Mouse (Mus musculus): ENCODE results near the gene Hic2. TPM values are rescaled to one million over a fixed set of nuclear protein-coding genes. Genes with fewer than 3 reads are reported as not detected.

Gene Hic2
- polyA plus RNA-seq, 1 experiment = 1.1 TPM

DNA sequence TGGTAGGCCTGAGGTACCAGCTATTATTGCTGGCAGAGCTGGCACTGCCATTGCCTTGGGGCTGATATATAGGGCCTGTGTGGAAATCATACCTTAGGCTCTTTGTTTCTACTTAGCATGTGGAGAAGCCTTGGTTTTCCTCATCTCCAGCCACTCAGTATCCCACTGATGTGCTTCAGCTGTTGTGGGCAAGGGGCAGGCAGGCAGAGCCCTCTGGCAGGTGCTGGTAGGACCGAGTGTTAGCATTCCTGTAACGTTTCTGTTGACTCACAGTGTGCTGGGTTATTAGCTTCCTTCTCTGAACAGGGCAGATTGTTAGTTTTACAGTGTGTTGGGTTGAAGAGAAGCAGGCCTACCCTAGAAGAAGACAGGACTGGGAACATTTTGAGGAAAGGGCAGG lies 21.9 kb downstream of the Hic2 start:
- Histone ChIP-seq H3K4me2 (ENCODE audit: low read depth) (no peak overlapping the region), H3K36me3 (ENCODE audit: control insufficient read depth, insufficient read depth) (no peaks in the 10 kb centered on the region), H3K4me3 (no peak overlapping the region), H3K27me3 (ENCODE audit: control insufficient read depth, insufficient read depth, insufficient read length) (no peaks in the 10 kb centered on the region), H3ac (ENCODE audit: control insufficient read depth, insufficient read length) (no peak overlapping the region), H3K79me2 (ENCODE audit: control insufficient read depth, insufficient read depth) (peaks cover 5% of the 10 kb centered on the region)
- TF ChIP-seq CEBPB (IDR thresholded peaks at IDR 0.05; ENCODE audit: insufficient read depth, poor library complexity, severe bottlenecking) (no peak), POLR2A (IDR thresholded peaks at IDR 0.05; ENCODE audit: insufficient read length, low read depth) (no peak), MYOG (IDR thresholded peaks at IDR 0.05; ENCODE audit: control insufficient read depth in 1 of 3, insufficient read depth in 1 of 3, insufficient read length in 2 of 3, low read depth in 2 of 3) (peak; percentile 47 to 94 (median 85)), REST (IDR thresholded peaks at IDR 0.05; ENCODE audit: insufficient read depth, insufficient read length) (no peak), MYOD1 (IDR thresholded peaks at IDR 0.05; ENCODE audit: control insufficient read depth in 1 of 3, insufficient read length in 2 of 3, low read depth in 2 of 3) (peak in 2 of 3 experiments; percentile 88), TCF12 (IDR thresholded peaks at IDR 0.05; ENCODE audit: insufficient read depth, poor library complexity, severe bottlenecking) (peak; percentile 28), TCF3 (IDR thresholded peaks at IDR 0.05; ENCODE audit: insufficient read length, low read depth) (peak; percentile 25), SRF (IDR thresholded peaks at IDR 0.05; ENCODE audit: control insufficient read depth, insufficient read length, low read depth) (no peak), E2F4 (IDR thresholded peaks at IDR 0.05; ENCODE audit: insufficient read depth) (no peak)

DNA sequence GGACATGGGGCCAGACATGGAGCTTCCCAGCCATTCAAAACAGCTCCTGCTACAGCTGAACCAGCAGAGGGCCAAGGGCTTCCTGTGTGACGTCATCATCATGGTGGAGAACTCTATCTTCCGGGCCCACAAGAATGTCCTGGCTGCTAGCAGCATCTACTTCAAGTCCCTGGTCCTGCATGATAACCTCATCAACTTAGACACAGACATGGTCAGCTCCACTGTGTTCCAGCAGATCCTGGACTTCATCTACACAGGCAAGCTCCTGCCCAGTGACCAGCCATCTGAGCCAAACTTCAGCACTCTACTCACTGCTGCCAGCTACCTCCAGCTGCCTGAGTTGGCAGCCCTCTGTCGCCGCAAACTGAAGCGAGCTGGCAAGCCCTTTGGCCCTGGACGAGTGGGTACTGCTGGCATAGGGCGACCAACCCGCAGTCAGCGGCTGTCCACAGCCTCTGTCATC lies 24.0 kb downstream of the Hic2 start:
- no peak for TF ChIP-seq USF1 (IDR thresholded peaks at IDR 0.05; ENCODE audit: low read depth)
- no peak for TF ChIP-seq SRF (IDR thresholded peaks at IDR 0.05; ENCODE audit: control insufficient read depth, insufficient read length, low read depth)
- no peak for TF ChIP-seq MAX (IDR thresholded peaks at IDR 0.05; ENCODE audit: low read depth)
- no peak for TF ChIP-seq REST (IDR thresholded peaks at IDR 0.05; ENCODE audit: insufficient read depth, insufficient read length)
- no peak for TF ChIP-seq TCF12 (IDR thresholded peaks at IDR 0.05; ENCODE audit: insufficient read depth, poor library complexity, severe bottlenecking)
- no peak for TF ChIP-seq MYOD1 (IDR thresholded peaks at IDR 0.05; ENCODE audit: control insufficient read depth in 1 of 3, insufficient read length in 2 of 3, low read depth in 2 of 3)
- no peak for TF ChIP-seq POLR2AphosphoS2 (IDR thresholded peaks at IDR 0.05; ENCODE audit: insufficient read length, low read depth)
- TF ChIP-seq E2F4 (IDR thresholded peaks at IDR 0.05; ENCODE audit: insufficient read depth) = no peak
- TF ChIP-seq POLR2A (IDR thresholded peaks at IDR 0.05; ENCODE audit: insufficient read length, low read depth) = no peak
- Histone ChIP-seq H3K4me3 (no peak overlapping the region), H3K4me2 (ENCODE audit: low read depth) (no peak overlapping the region), H3K36me3 (ENCODE audit: control insufficient read depth, insufficient read depth) (no peaks in the 10 kb centered on the region), H3K79me2 (ENCODE audit: control insufficient read depth, insufficient read depth) (no peaks in the 10 kb centered on the region), H3ac (ENCODE audit: control insufficient read depth, insufficient read length) (no peak overlapping the region), H3K27me3 (ENCODE audit: control insufficient read depth, insufficient read depth, insufficient read length) (no peaks in the 10 kb centered on the region)

DNA sequence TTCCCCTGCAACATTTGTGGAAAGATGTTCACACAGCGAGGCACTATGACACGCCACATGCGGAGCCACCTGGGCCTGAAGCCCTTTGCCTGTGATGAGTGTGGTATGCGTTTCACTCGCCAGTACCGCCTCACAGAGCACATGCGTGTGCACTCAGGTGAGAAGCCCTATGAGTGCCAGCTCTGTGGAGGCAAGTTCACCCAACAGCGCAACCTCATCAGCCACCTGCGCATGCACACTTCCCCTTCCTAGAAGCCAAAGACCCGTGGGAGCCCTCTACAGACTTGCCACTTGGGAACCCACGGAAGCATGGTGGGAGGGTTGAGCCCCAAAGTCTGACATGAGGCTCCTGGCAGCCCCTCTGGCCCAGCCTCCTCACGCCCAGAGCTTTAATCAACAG lies 25.5 kb downstream of the Hic2 start:
- no peak overlapping the region for H3ac ChIP-seq (ENCODE audit: control insufficient read depth, insufficient read length)
- no peak overlapping the region for H3K4me3 ChIP-seq
- H3K36me3 ChIP-seq (ENCODE audit: control insufficient read depth, insufficient read depth) = no peaks in the 10 kb centered on the region
- no peaks in the 10 kb centered on the region for H3K27me3 ChIP-seq (ENCODE audit: control insufficient read depth, insufficient read depth, insufficient read length)
- no peak overlapping the region for H3K4me2 ChIP-seq (ENCODE audit: low read depth)
- TF ChIP-seq MAX (IDR thresholded peaks at IDR 0.05; ENCODE audit: low read depth) (no peak), TCF3 (IDR thresholded peaks at IDR 0.05; ENCODE audit: insufficient read length, low read depth) (no peak), USF1 (IDR thresholded peaks at IDR 0.05; ENCODE audit: low read depth) (no peak), CEBPB (IDR thresholded peaks at IDR 0.05; ENCODE audit: insufficient read depth, poor library complexity, severe bottlenecking) (no peak), MYOD1 (IDR thresholded peaks at IDR 0.05; ENCODE audit: control insufficient read depth in 1 of 3, insufficient read length in 2 of 3, low read depth in 2 of 3) (no peak), E2F4 (IDR thresholded peaks at IDR 0.05; ENCODE audit: insufficient read depth) (no peak), SRF (IDR thresholded peaks at IDR 0.05; ENCODE audit: control insufficient read depth, insufficient read length, low read depth) (no peak), REST (IDR thresholded peaks at IDR 0.05; ENCODE audit: insufficient read depth, insufficient read length) (no peak), POLR2A (IDR thresholded peaks at IDR 0.05; ENCODE audit: insufficient read length, low read depth) (no peak), POLR2AphosphoS2 (IDR thresholded peaks at IDR 0.05; ENCODE audit: insufficient read length, low read depth) (no peak), TCF12 (IDR thresholded peaks at IDR 0.05; ENCODE audit: insufficient read depth, poor library complexity, severe bottlenecking) (no peak), MYOG (IDR thresholded peaks at IDR 0.05; ENCODE audit: control insufficient read depth in 1 of 3, insufficient read depth in 1 of 3, insufficient read length in 2 of 3, low read depth in 2 of 3) (no peak)
- no peaks in the 10 kb centered on the region for H3K79me2 ChIP-seq (ENCODE audit: control insufficient read depth, insufficient read depth)

DNA sequence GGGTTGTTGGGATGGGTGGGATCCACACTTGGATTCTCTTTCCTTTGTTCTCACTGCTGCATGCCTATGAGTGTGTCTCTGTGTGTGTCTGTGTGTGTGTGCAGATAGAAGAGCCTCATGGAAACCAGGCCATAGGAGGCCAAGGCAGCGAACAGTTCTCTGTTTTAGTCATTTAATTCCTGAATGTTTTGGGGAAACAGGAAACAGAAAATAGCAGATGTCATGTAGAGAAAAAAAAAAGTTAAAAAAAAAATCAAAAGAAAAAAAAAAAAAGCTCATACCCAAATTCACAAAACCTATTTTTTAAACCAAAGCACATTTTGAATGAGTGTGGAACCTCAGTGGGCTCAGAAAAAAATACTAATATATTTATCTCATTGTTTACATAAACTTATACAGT lies 28.0 kb downstream of the Hic2 start:
- Histone ChIP-seq H3K27me3 (ENCODE audit: control insufficient read depth, insufficient read depth, insufficient read length) (no peaks in the 10 kb centered on the region), H3K36me3 (ENCODE audit: control insufficient read depth, insufficient read depth) (no peaks in the 10 kb centered on the region), H3K4me2 (ENCODE audit: low read depth) (no peak overlapping the region), H3ac (ENCODE audit: control insufficient read depth, insufficient read length) (no peak overlapping the region), H3K79me2 (ENCODE audit: control insufficient read depth, insufficient read depth) (no peaks in the 10 kb centered on the region), H3K4me3 (no peak overlapping the region)
- TF ChIP-seq TCF3 (IDR thresholded peaks at IDR 0.05; ENCODE audit: insufficient read length, low read depth) (no peak), CEBPB (IDR thresholded peaks at IDR 0.05; ENCODE audit: insufficient read depth, poor library complexity, severe bottlenecking) (no peak), POLR2AphosphoS2 (IDR thresholded peaks at IDR 0.05; ENCODE audit: insufficient read length, low read depth) (no peak)

DNA sequence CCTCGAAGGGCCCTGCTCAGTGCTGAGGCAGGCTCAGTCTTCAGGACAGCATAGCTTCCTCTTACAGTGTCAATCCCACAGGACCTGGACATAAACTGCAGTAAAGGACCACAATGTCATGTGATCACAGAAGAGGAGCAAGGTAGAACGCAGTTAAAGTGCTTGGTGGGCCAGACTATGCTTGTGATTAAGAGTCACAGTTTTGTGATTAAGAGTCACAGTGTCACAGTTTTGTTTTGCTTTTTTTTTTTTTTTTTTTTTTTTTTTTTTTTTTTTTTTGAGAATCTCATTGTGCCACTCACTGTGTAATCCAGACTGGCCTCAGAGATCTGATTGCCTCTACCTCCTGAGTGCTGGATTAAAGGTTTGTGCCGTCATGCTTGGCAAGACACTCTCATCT lies 32.7 kb downstream of the Hic2 start:
- no peaks in the 10 kb centered on the region for H3K36me3 ChIP-seq (ENCODE audit: control insufficient read depth, insufficient read depth)
- no peak overlapping the region for H3K4me2 ChIP-seq (ENCODE audit: low read depth)
- H3K79me2 ChIP-seq (ENCODE audit: control insufficient read depth, insufficient read depth) = no peaks in the 10 kb centered on the region
- H3K4me3 ChIP-seq = no peak overlapping the region
- H3ac ChIP-seq (ENCODE audit: control insufficient read depth, insufficient read length) = no peak overlapping the region
- TF ChIP-seq USF1 (IDR thresholded peaks at IDR 0.05; ENCODE audit: low read depth) (no peak), TCF3 (IDR thresholded peaks at IDR 0.05; ENCODE audit: insufficient read length, low read depth) (no peak), E2F4 (IDR thresholded peaks at IDR 0.05; ENCODE audit: insufficient read depth) (no peak), TCF12 (IDR thresholded peaks at IDR 0.05; ENCODE audit: insufficient read depth, poor library complexity, severe bottlenecking) (no peak)
- no peaks in the 10 kb centered on the region for H3K27me3 ChIP-seq (ENCODE audit: control insufficient read depth, insufficient read depth, insufficient read length)
